Mouse (Mus musculus) adrenal gland, postnatal 25 days (tissue): ENCODE measurements at regions not wholly inside any gene's neighbourhood (a gene's known extent, or its start where the extent isn't known, plus 50 kb on each side); places are given as distances from the start of the nearest gene placed in this dataset.

ENCODE experiments used
- DNase-seq: peaks from one replicate; pipeline ENCODE4 v3.0.0; 2021; ENCODE audit warnings: mixed read lengths

DNA sequence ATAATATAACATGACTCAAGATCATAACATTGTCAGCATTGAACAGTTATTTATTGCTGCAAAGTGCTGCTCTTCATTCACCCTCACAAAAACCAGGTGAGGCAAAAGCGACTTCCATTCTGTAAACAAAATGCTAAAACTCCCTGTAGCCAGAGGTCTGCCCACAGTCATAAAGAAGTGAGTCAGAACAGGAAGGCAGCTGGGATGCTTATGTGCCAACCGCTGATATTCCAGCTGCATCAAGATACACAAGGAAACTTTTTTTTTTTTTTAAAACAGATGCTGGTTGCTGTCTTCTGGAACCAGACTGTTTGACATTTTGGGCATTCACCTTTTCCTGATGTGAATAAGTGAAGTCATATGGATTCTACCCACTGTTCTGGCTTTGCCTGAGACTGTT lies 260.7 kb downstream of the 1700064H15Rik start:
- DNase-seq: no peak
